Mouse (Mus musculus) heart, embryonic 16.5 days (tissue): ENCODE data around the gene Epas1. TPM values are rescaled to one million over a fixed set of nuclear protein-coding genes. Genes with fewer than 3 reads are reported as not detected.

Source experiments
- ATAC-seq: fragments of 200-750 bp; cut with Nextera tagmentation; replicated peaks from 2 replicates; pipeline ENCODE4 v1.8.0; 2017; ENCODE audit warnings: moderate number of reproducible peaks; ENCODE audit not compliant: insufficient read depth, low FRiP score; ENCODE audit errors: extremely low read depth
- H3K27ac ChIP-seq: fragments of 300-500 bp; sonication (generic); 2 replicates; pipeline ENCODE4 v1.5.1; 2014; ENCODE audit warnings: mild to moderate bottlenecking, low read length, control low read depth, moderate library complexity
- H3K27me3 ChIP-seq: fragments of 300-500 bp; sonication (generic); 2 replicates; pipeline ENCODE4 v1.6.1; 2014; ENCODE audit warnings: low read length, mixed read lengths; ENCODE audit not compliant: control insufficient read depth, insufficient read depth
- H3K36me3 ChIP-seq: fragments of 300-500 bp; sonication (generic); 2 replicates; pipeline ENCODE4 v1.6.1; 2014; ENCODE audit not compliant: control insufficient read depth, insufficient read depth
- H3K4me1 ChIP-seq: fragments of 300-500 bp; sonication (generic); 2 replicates; pipeline ENCODE4 v1.6.1; 2014; ENCODE audit warnings: low read length, mixed read lengths; ENCODE audit not compliant: control insufficient read depth, insufficient read depth
- H3K4me2 ChIP-seq: fragments of 300-500 bp; sonication (generic); 2 replicates; pipeline ENCODE4 v1.6.1; 2014; ENCODE audit warnings: low read depth, mild to moderate bottlenecking, control low read depth, low read length
- H3K4me3 ChIP-seq: fragments of 300-500 bp; sonication (generic); 2 replicates; pipeline ENCODE4 v1.5.1; 2014; ENCODE audit warnings: mild to moderate bottlenecking, control low read depth, low read length
- H3K9ac ChIP-seq: fragments of 300-500 bp; sonication (generic); 2 replicates; pipeline ENCODE4 v1.6.1; 2014; ENCODE audit warnings: low read length, control low read depth
- H3K9me3 ChIP-seq: fragments of 300-500 bp; sonication (generic); replicated peaks from 2 replicates; pipeline ENCODE4 v1.6.1; 2016; ENCODE audit warnings: low read length; ENCODE audit not compliant: control insufficient read depth
- WGBS: fragments of 180-500 bp; shearing (Covaris S2); extraction: QIAGEN DNeasy Blood & Tissue Kit; methylation state at CpG from one replicate; pipeline ENCODE4 v1.1.7; 2014; 5-methylcytosine and 5-hydroxymethylcytosine counted together
- polyA plus RNA-seq: library from polyadenylated mRNA; unstranded; fragments of >200 nt; fragmentation: Nextera tagmentation; extraction: Ambion mirVana; gene quantifications from 2 replicates; pipeline ENCODE4 v1.2.1, GENCODE M21; 2015

Epas1 gene
- polyA plus RNA-seq, 1 experiment from 2014 or later, result 8.2 TPM

GRCm38 (mm10) chr17:86791925-86792324 lies 38.4 kb downstream of the Epas1 start:
- WGBS, result 78% methylated on average over 8 of the region's 8 CpGs
- no peak overlapping the region for H3K9ac ChIP-seq

GRCm38 (mm10) chr17:86795773-86796172 lies 42.3 kb downstream of the Epas1 start:
- H3K36me3 ChIP-seq, result no peaks in the 10 kb centered on the region
- H3K9ac ChIP-seq, result no peak overlapping the region
- no peak overlapping the region for H3K27ac ChIP-seq
- WGBS, result 77% methylated on average over 5 of the region's 5 CpGs
- no peak for ATAC-seq
- H3K27me3 ChIP-seq, result no peaks in the 10 kb centered on the region
- H3K4me2 ChIP-seq, result no peak overlapping the region
- no peak overlapping the region for H3K4me3 ChIP-seq
- H3K4me1 ChIP-seq, result peaks cover 16% of the 10 kb centered on the region
- H3K9me3 ChIP-seq, result no peaks in the 10 kb centered on the region

More at GRCm38 (mm10) chr17:86791925-86792324, 38.4 kb downstream of the Epas1 start:
- Histone ChIP-seq H3K4me2 (no peak overlapping the region), H3K9me3 (no peaks in the 10 kb centered on the region), H3K4me1 (no peaks in the 10 kb centered on the region), H3K36me3 (no peaks in the 10 kb centered on the region), H3K27ac (no peak overlapping the region), H3K27me3 (no peaks in the 10 kb centered on the region), H3K4me3 (no peak overlapping the region)
- ATAC-seq, result no peak

- ATAC-seq, result no peak
- Histone ChIP-seq H3K9me3 (no peaks in the 10 kb centered on the region), H3K9ac (no peak overlapping the region), H3K4me1 (peaks cover 26% of the 10 kb centered on the region), H3K36me3 (no peaks in the 10 kb centered on the region), H3K4me3 (no peak overlapping the region), H3K4me2 (no peak overlapping the region), H3K27ac (no peak overlapping the region), H3K27me3 (no peaks in the 10 kb centered on the region)
- WGBS, result 93% methylated on average over 13 of the region's 13 CpGs
Measured at GRCm38 (mm10) chr17:86797031-86797430, 43.5 kb downstream of the Epas1 start.

GRCm38 (mm10) chr17:86798460-86798859 lies 45.0 kb downstream of the Epas1 start:
- 41% methylated on average over 8 of the region's 8 CpGs for WGBS
- peak overlapping the region; percentile 33 for H3K27ac ChIP-seq
- no peak for ATAC-seq
- no peak overlapping the region for H3K9ac ChIP-seq
- peaks cover 34% of the 10 kb centered on the region for H3K4me1 ChIP-seq
- H3K4me3 ChIP-seq, result no peak overlapping the region
- no peak overlapping the region for H3K4me2 ChIP-seq
- H3K27me3 ChIP-seq, result no peaks in the 10 kb centered on the region
- H3K36me3 ChIP-seq, result no peaks in the 10 kb centered on the region
- H3K9me3 ChIP-seq, result no peaks in the 10 kb centered on the region

GRCm38 (mm10) chr17:86798951-86799350 lies 45.5 kb downstream of the Epas1 start:
- no peaks in the 10 kb centered on the region for H3K27me3 ChIP-seq
- peaks cover 34% of the 10 kb centered on the region for H3K4me1 ChIP-seq
- H3K9ac ChIP-seq, result no peak overlapping the region
- no peaks in the 10 kb centered on the region for H3K36me3 ChIP-seq
- H3K9me3 ChIP-seq, result no peaks in the 10 kb centered on the region
- WGBS, result 58% methylated on average over 11 of the region's 11 CpGs
- peak overlapping the region; percentile 74 for H3K27ac ChIP-seq
- H3K4me3 ChIP-seq, result no peak overlapping the region
- no peak for ATAC-seq
- no peak overlapping the region for H3K4me2 ChIP-seq

GRCm38 (mm10) chr17:86800535-86800934 lies 47.0 kb downstream of the Epas1 start:
- no peak overlapping the region for H3K4me2 ChIP-seq
- 63% methylated on average over 12 of the region's 12 CpGs for WGBS
- H3K27me3 ChIP-seq, result no peaks in the 10 kb centered on the region
- no peak overlapping the region for H3K9ac ChIP-seq
- no peaks in the 10 kb centered on the region for H3K9me3 ChIP-seq
- H3K27ac ChIP-seq, result peak overlapping the region; percentile 74
- no peaks in the 10 kb centered on the region for H3K36me3 ChIP-seq
- peaks cover 34% of the 10 kb centered on the region for H3K4me1 ChIP-seq
- no peak overlapping the region for H3K4me3 ChIP-seq
- ATAC-seq, result no peak

GRCm38 (mm10) chr17:86801213-86801815 lies 47.8 kb downstream of the Epas1 start:
- H3K27me3 ChIP-seq, result no peaks in the 10 kb centered on the region
- no peak for ATAC-seq

GRCm38 (mm10) chr17:86801876-86802275 lies 48.4 kb downstream of the Epas1 start:
- Histone ChIP-seq H3K4me3 (no peak overlapping the region), H3K36me3 (no peaks in the 10 kb centered on the region), H3K27ac (peak overlapping the region; percentile 74), H3K4me1 (peaks cover 34% of the 10 kb centered on the region), H3K9me3 (no peaks in the 10 kb centered on the region), H3K4me2 (no peak overlapping the region), H3K9ac (no peak overlapping the region), H3K27me3 (no peaks in the 10 kb centered on the region)
- peak; percentile 65 for ATAC-seq
- 29% methylated on average over 9 of the region's 9 CpGs for WGBS

More at GRCm38 (mm10) chr17:86801213-86801815, 47.8 kb downstream of the Epas1 start:
- no peak overlapping the region for H3K4me3 ChIP-seq
- H3K9me3 ChIP-seq, result no peaks in the 10 kb centered on the region
- peak overlapping the region; percentile 74 for H3K27ac ChIP-seq
- H3K4me2 ChIP-seq, result no peak overlapping the region
- H3K9ac ChIP-seq, result 0 out of 2 replicates have a peak overlapping the region, but pooled peaks have one; percentile 2
- H3K4me1 ChIP-seq, result peaks cover 34% of the 10 kb centered on the region
- H3K36me3 ChIP-seq, result no peaks in the 10 kb centered on the region
- WGBS, result 56% methylated on average over 11 of the region's 11 CpGs

- Histone ChIP-seq H3K4me2 (0 out of 2 replicates have a peak overlapping the region, but pooled peaks have one; percentile 0), H3K36me3 (no peaks in the 10 kb centered on the region), H3K9me3 (no peaks in the 10 kb centered on the region), H3K27me3 (no peaks in the 10 kb centered on the region), H3K9ac (no peak overlapping the region), H3K27ac (peak overlapping the region; percentile 74), H3K4me3 (no peak overlapping the region), H3K4me1 (peaks cover 34% of the 10 kb centered on the region)
- WGBS, result 44% methylated on average over 9 of the region's 9 CpGs
- peak; percentile 46; the same call in 1 of the 2 replicates for ATAC-seq
Measured at GRCm38 (mm10) chr17:86802351-86802985, 49.0 kb downstream of the Epas1 start.
